Mouse (Mus musculus): ENCODE results near the gene Noxa1. TPM values are rescaled to one million over a fixed set of nuclear protein-coding genes. Genes with fewer than 3 reads are reported as not detected.

Noxa1 gene
- polyA plus RNA-seq, 1 experiment from 2014 or later = 5.8 TPM

- Histone ChIP-seq H3K36me3 (ENCODE audit: control insufficient read depth, insufficient read depth) (no peaks in the 10 kb centered on the region), H3K4me3 (ENCODE audit: low read depth, low read length) (no peak overlapping the region), H3K27me3 (replicated peaks; ENCODE audit: control insufficient read depth, insufficient read depth, low read length) (no peaks in the 10 kb centered on the region), H3K27ac (ENCODE audit: low read depth, low read length) (no peak overlapping the region), H3K9ac (ENCODE audit: low read depth, low read length) (no peak overlapping the region), H3K4me2 (replicated peaks; ENCODE audit: low read depth) (no peak overlapping the region), H3K4me1 (replicated peaks; ENCODE audit: control insufficient read depth, insufficient read depth, low read length) (0 out of 2 replicates have a peak, but pooled peaks cover 2% of the 10 kb centered on the region), H3K9me3 (ENCODE audit: control insufficient read depth) (no peaks in the 10 kb centered on the region)
- peak; percentile 97 for TF ChIP-seq CTCF (IDR thresholded peaks at IDR 0.05; ENCODE audit: low read depth)
- WGBS = 41% methylated on average over 5 of the region's 5 CpGs
- peak; percentile 72 for ATAC-seq
Observed at GRCm38 (mm10) chr2:25127206-25127605, 32.3 kb upstream of the Noxa1 start.

- TF ChIP-seq CTCF (IDR thresholded peaks at IDR 0.05; ENCODE audit: low read depth) = peak; percentile 18
- Histone ChIP-seq H3K4me1 (replicated peaks; ENCODE audit: control insufficient read depth, insufficient read depth, low read length) (0 out of 2 replicates have a peak, but pooled peaks cover 2% of the 10 kb centered on the region), H3K4me2 (replicated peaks; ENCODE audit: low read depth) (no peak overlapping the region), H3K27me3 (replicated peaks; ENCODE audit: control insufficient read depth, insufficient read depth, low read length) (no peaks in the 10 kb centered on the region), H3K27ac (ENCODE audit: low read depth, low read length) (no peak overlapping the region), H3K9ac (ENCODE audit: low read depth, low read length) (no peak overlapping the region), H3K36me3 (ENCODE audit: control insufficient read depth, insufficient read depth) (no peaks in the 10 kb centered on the region), H3K9me3 (ENCODE audit: control insufficient read depth) (no peaks in the 10 kb centered on the region), H3K4me3 (ENCODE audit: low read depth, low read length) (no peak overlapping the region)
- 48% methylated on average over 19 of the region's 19 CpGs for WGBS
- no peak for ATAC-seq
Observed at GRCm38 (mm10) chr2:25126011-25127010, 31.4 kb upstream of the Noxa1 start.

GRCm38 (mm10) chr2:25125146-25125545 is 30.2 kb upstream of the Noxa1 start:
- Histone ChIP-seq H3K27ac (ENCODE audit: low read depth, low read length) (no peak overlapping the region), H3K9ac (ENCODE audit: low read depth, low read length) (no peak overlapping the region), H3K4me2 (replicated peaks; ENCODE audit: low read depth) (no peak overlapping the region), H3K36me3 (ENCODE audit: control insufficient read depth, insufficient read depth) (no peaks in the 10 kb centered on the region), H3K4me3 (ENCODE audit: low read depth, low read length) (no peak overlapping the region), H3K9me3 (ENCODE audit: control insufficient read depth) (no peaks in the 10 kb centered on the region), H3K27me3 (replicated peaks; ENCODE audit: control insufficient read depth, insufficient read depth, low read length) (no peaks in the 10 kb centered on the region), H3K4me1 (replicated peaks; ENCODE audit: control insufficient read depth, insufficient read depth, low read length) (0 out of 2 replicates have a peak, but pooled peaks cover 2% of the 10 kb centered on the region)
- TF ChIP-seq CTCF (IDR thresholded peaks at IDR 0.05; ENCODE audit: low read depth) = no peak
- 90% methylated on average over 6 of the region's 6 CpGs for WGBS
- ATAC-seq = no peak

- no peak overlapping the region for H3K4me2 ChIP-seq (replicated peaks; ENCODE audit: low read depth)
- H3K27ac ChIP-seq (ENCODE audit: low read depth, low read length) = no peak overlapping the region
- no peak for TF ChIP-seq CTCF (IDR thresholded peaks at IDR 0.05; ENCODE audit: low read depth)
- no peaks in the 10 kb centered on the region for H3K9me3 ChIP-seq (ENCODE audit: control insufficient read depth)
- 42% methylated on average over 3 of the region's 3 CpGs for WGBS
- ATAC-seq = no peak
- 0 out of 2 replicates have a peak, but pooled peaks cover 2% of the 10 kb centered on the region for H3K4me1 ChIP-seq (replicated peaks; ENCODE audit: control insufficient read depth, insufficient read depth, low read length)
- H3K27me3 ChIP-seq (replicated peaks; ENCODE audit: control insufficient read depth, insufficient read depth, low read length) = no peaks in the 10 kb centered on the region
- H3K36me3 ChIP-seq (ENCODE audit: control insufficient read depth, insufficient read depth) = no peaks in the 10 kb centered on the region
- H3K4me3 ChIP-seq (ENCODE audit: low read depth, low read length) = no peak overlapping the region
- H3K9ac ChIP-seq (ENCODE audit: low read depth, low read length) = no peak overlapping the region
Observed at GRCm38 (mm10) chr2:25124411-25124810, 29.5 kb upstream of the Noxa1 start.

GRCm38 (mm10) chr2:25123527-25123926 is 28.6 kb upstream of the Noxa1 start:
- H3K4me3 ChIP-seq (ENCODE audit: low read depth, low read length) = no peak overlapping the region
- H3K9ac ChIP-seq (ENCODE audit: low read depth, low read length) = no peak overlapping the region
- H3K4me1 ChIP-seq (replicated peaks; ENCODE audit: control insufficient read depth, insufficient read depth, low read length) = 0 out of 2 replicates have a peak, but pooled peaks cover 2% of the 10 kb centered on the region
- no peaks in the 10 kb centered on the region for H3K9me3 ChIP-seq (ENCODE audit: control insufficient read depth)
- no peak for TF ChIP-seq CTCF (IDR thresholded peaks at IDR 0.05; ENCODE audit: low read depth)
- no peaks in the 10 kb centered on the region for H3K27me3 ChIP-seq (replicated peaks; ENCODE audit: control insufficient read depth, insufficient read depth, low read length)
- ATAC-seq = no peak
- H3K36me3 ChIP-seq (ENCODE audit: control insufficient read depth, insufficient read depth) = no peaks in the 10 kb centered on the region
- WGBS = 47% methylated on average over 5 of the region's 5 CpGs
- no peak overlapping the region for H3K27ac ChIP-seq (ENCODE audit: low read depth, low read length)
- no peak overlapping the region for H3K4me2 ChIP-seq (replicated peaks; ENCODE audit: low read depth)

GRCm38 (mm10) chr2:25122666-25123065 is 27.7 kb upstream of the Noxa1 start:
- WGBS = 74% methylated on average over 2 of the region's 2 CpGs
- Histone ChIP-seq H3K4me2 (replicated peaks; ENCODE audit: low read depth) (no peak overlapping the region), H3K4me3 (ENCODE audit: low read depth, low read length) (no peak overlapping the region), H3K27me3 (replicated peaks; ENCODE audit: control insufficient read depth, insufficient read depth, low read length) (no peaks in the 10 kb centered on the region), H3K9me3 (ENCODE audit: control insufficient read depth) (no peaks in the 10 kb centered on the region), H3K4me1 (replicated peaks; ENCODE audit: control insufficient read depth, insufficient read depth, low read length) (0 out of 2 replicates have a peak, but pooled peaks cover 2% of the 10 kb centered on the region), H3K27ac (ENCODE audit: low read depth, low read length) (no peak overlapping the region), H3K9ac (ENCODE audit: low read depth, low read length) (no peak overlapping the region), H3K36me3 (ENCODE audit: control insufficient read depth, insufficient read depth) (no peaks in the 10 kb centered on the region)
- ATAC-seq = no peak
- no peak for TF ChIP-seq CTCF (IDR thresholded peaks at IDR 0.05; ENCODE audit: low read depth)
